Mouse (Mus musculus) G1E (cell line): ENCODE measurements around the gene Lancl2. TPM values are rescaled to one million over a fixed set of nuclear protein-coding genes. Genes with fewer than 3 reads are reported as not detected.

Source experiments
- ATAC-seq: 2 replicates; pipeline ENCODE4 v1.8.0; 2016; ENCODE audit warnings: mild to moderate bottlenecking; ENCODE audit not compliant: insufficient number of reproducible peaks, poor library complexity, low FRiP score, severe bottlenecking; ENCODE audit errors: extremely low read depth
- DNase-seq: peaks from one replicate; pipeline ENCODE4 v3.0.0; 2012; ENCODE audit warnings: low spot score
- H3K27me3 ChIP-seq: 2 replicates; pipeline ENCODE4 v1.6.1; 2012; ENCODE audit warnings: mild to moderate bottlenecking, low read length, inconsistent platforms; ENCODE audit not compliant: insufficient read depth
- H3K36me3 ChIP-seq: replicated peaks from 2 replicates; pipeline ENCODE3; 2012; ENCODE audit warnings: mild to moderate bottlenecking, inconsistent platforms
- H3K4me1 ChIP-seq: 2 replicates; pipeline ENCODE4 v1.6.1; 2012; ENCODE audit warnings: low read depth, low read length, inconsistent platforms, mixed read lengths; ENCODE audit not compliant: insufficient read depth
- H3K4me3 ChIP-seq: 2 replicates; pipeline ENCODE4 v1.5.1; 2012; ENCODE audit warnings: low read depth, mild to moderate bottlenecking, inconsistent platforms, low read length, moderate library complexity, mixed read lengths
- H3K9me3 ChIP-seq: replicated peaks from 2 replicates; pipeline ENCODE4 v1.6.1; 2012; ENCODE audit warnings: inconsistent platforms
- CTCF ChIP-seq: IDR thresholded peaks from 2 replicates; pipeline ENCODE4 v1.5.1; 2012; ENCODE audit warnings: low read depth, low read length, inconsistent platforms, mixed read lengths
- GATA1 ChIP-seq: IDR thresholded peaks from 2 replicates; pipeline ENCODE4 v1.6.1; 2012; ENCODE audit warnings: borderline replicate concordance, low read length, inconsistent platforms, mixed read lengths
- GATA2 ChIP-seq: IDR thresholded peaks from 2 replicates; pipeline ENCODE4 v1.6.1; 2012; ENCODE audit warnings: low read depth, low read length, inconsistent platforms, borderline replicate concordance
- POLR2AphosphoS5 ChIP-seq: IDR thresholded peaks from 2 replicates; pipeline ENCODE4 v1.6.1; 2012; ENCODE audit warnings: low read depth, low read length, inconsistent platforms; ENCODE audit not compliant: insufficient replicate concordance
- TAL1 ChIP-seq: conservative IDR thresholded peaks from 2 replicates; pipeline ENCODE4 v1.6.1; 2012; ENCODE audit warnings: low read depth, low read length, inconsistent platforms, mixed read lengths
- polyA plus RNA-seq: library from polyadenylated mRNA; stranded (reverse); fragments of >175 nt; gene quantifications from 2 replicates; pipeline ENCODE4 v1.2.3, GENCODE M21; 2012
- total RNA-seq, 2 experiments: library from RNA; stranded (forward) in 1 of 2; stranded (reverse) in 1 of 2; fragments of 200-1000 nt in 1 of 2; fragments of >200 nt in 1 of 2; fragmentation: Nextera tagmentation in 1 of 2; gene quantifications; 2 replicates each; pipeline ENCODE4 v1.2.3; 2014 to 2017

The Lancl2 gene
- total RNA-seq (2014; fragmentation: Nextera tagmentation) (33.8 and 34.4 TPM in 2 replicates), total RNA-seq (2017) (25.3 and 26.2 TPM in 2 replicates), polyA plus RNA-seq (22.1 and 23.3 TPM in 2 replicates)

GRCm38 (mm10) chr6:57702376-57702742, at the start of gene Lancl2:
Gene Lancl2 (plus strand): TSS chr6:57702540.
- DNase-seq (peak; percentile 5), ATAC-seq (peak; percentile 7; the same call in 1 of the 2 replicates)
- Histone ChIP-seq H3K27me3 (no peaks in the 10 kb centered on the region), H3K9me3 (no peaks in the 10 kb centered on the region), H3K36me3 (no peaks in the 10 kb centered on the region), H3K4me3 (peak within 1 kb of the TSS; percentile 83), H3K4me1 (peaks cover 21% of the 10 kb centered on the region)
- no peak for TF ChIP-seq GATA2
- TF ChIP-seq CTCF = no peak
- no peak for TF ChIP-seq GATA1
- no peak for TF ChIP-seq TAL1
- TF ChIP-seq POLR2AphosphoS5 = no peak

GRCm38 (mm10) chr6:57661295-57661694, 41.0 kb upstream of the Lancl2 start:
- ATAC-seq (no peak), DNase-seq (no peak)
- Histone ChIP-seq H3K9me3 (no peaks in the 10 kb centered on the region), H3K36me3 (no peaks in the 10 kb centered on the region), H3K4me1 (no peaks in the 10 kb centered on the region), H3K4me3 (no peak overlapping the region), H3K27me3 (peaks cover 7% of the 10 kb centered on the region; the same call in 1 of the 2 replicates)
- TF ChIP-seq CTCF = no peak

GRCm38 (mm10) chr6:57684156-57684555, 18.2 kb upstream of the Lancl2 start:
- TF ChIP-seq CTCF = no peak
- TF ChIP-seq GATA2 = no peak
- TF ChIP-seq TAL1 = no peak
- no peak for TF ChIP-seq POLR2AphosphoS5
- TF ChIP-seq GATA1 = no peak
- no peak overlapping the region for H3K4me3 ChIP-seq
- 0 out of 2 replicates have a peak, but pooled peaks cover 4% of the 10 kb centered on the region for H3K4me1 ChIP-seq
- no peak for ATAC-seq
- H3K9me3 ChIP-seq = no peaks in the 10 kb centered on the region
- peaks cover 34% of the 10 kb centered on the region for H3K36me3 ChIP-seq
- no peaks in the 10 kb centered on the region for H3K27me3 ChIP-seq
- no peak for DNase-seq

- Histone ChIP-seq H3K36me3 (peaks cover 33% of the 10 kb centered on the region), H3K4me1 (peaks cover 13% of the 10 kb centered on the region; the same call in 1 of the 2 replicates), H3K27me3 (no peaks in the 10 kb centered on the region), H3K4me3 (peak within 1 kb of the TSS; percentile 87), H3K9me3 (no peaks in the 10 kb centered on the region)
- ATAC-seq = peak; percentile 91
- DNase-seq = peak; percentile 92
- TF ChIP-seq GATA1 (no peak), GATA2 (no peak), CTCF (no peak), POLR2AphosphoS5 (no peak), TAL1 (no peak)
Observed at GRCm38 (mm10) chr6:57691467-57692261, 10.7 kb upstream of the Lancl2 start, which contains the start of gene Pyurf. Gene Pyurf (minus strand): TSS chr6:57692078.

- TF ChIP-seq TAL1 = no peak
- no peak for TF ChIP-seq GATA2
- no peak for TF ChIP-seq CTCF
- no peak for TF ChIP-seq GATA1
- TF ChIP-seq POLR2AphosphoS5 = no peak
- ATAC-seq = no peak
- Histone ChIP-seq H3K36me3 (peaks cover 20% of the 10 kb centered on the region), H3K4me1 (peaks cover 13% of the 10 kb centered on the region; the same call in 1 of the 2 replicates), H3K4me3 (no peak overlapping the region), H3K27me3 (no peaks in the 10 kb centered on the region), H3K9me3 (no peaks in the 10 kb centered on the region)
- no peak for DNase-seq
Observed at GRCm38 (mm10) chr6:57693116-57693515, 9.2 kb upstream of the Lancl2 start.

- no peaks in the 10 kb centered on the region for H3K9me3 ChIP-seq
- no peaks in the 10 kb centered on the region for H3K36me3 ChIP-seq
- no peak overlapping the region for H3K4me3 ChIP-seq
- no peaks in the 10 kb centered on the region for H3K27me3 ChIP-seq
- no peak for DNase-seq
- no peak for ATAC-seq
- H3K4me1 ChIP-seq = peaks cover 18% of the 10 kb centered on the region
- TF ChIP-seq GATA2 = no peak
- no peak for TF ChIP-seq POLR2AphosphoS5
- no peak for TF ChIP-seq CTCF
- no peak for TF ChIP-seq GATA1
- no peak for TF ChIP-seq TAL1
Observed at GRCm38 (mm10) chr6:57701686-57702085, 654 bp upstream of the Lancl2 start.
